ENCODE assay signal across 8 mouse cellular contexts in the genomic region with DNA sequence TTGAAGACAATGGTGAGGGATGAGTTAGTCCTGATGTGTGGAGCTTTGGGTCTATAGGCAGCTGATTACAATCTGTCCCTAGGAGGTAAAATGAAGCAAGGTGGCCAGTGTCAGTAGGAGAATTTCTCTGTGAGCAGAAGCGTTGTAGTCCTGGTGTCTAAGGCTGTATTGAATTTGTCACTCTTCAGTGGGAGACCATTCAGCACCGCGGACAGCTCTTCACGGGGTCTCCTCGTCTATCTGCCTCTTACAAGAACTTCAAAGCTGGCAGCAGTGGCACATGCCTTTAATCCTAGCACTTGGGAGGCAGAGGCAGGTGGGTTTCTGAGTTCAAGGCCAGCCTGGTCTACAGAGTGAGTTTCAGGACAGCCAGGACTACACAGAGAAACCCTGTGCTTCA.
DNase-seq lines count a peak whose midpoint lies in the region; ATAC-seq and TF ChIP-seq lines count a peak whose summit lies in the region.
"Not testable (repeated sequence)": the region's sequence is repeated elsewhere in the genome, so short reads cannot be mapped to it uniquely, and the experiment has no call there.

No protein-coding gene starts in this region.

- not testable (repeated sequence) for H3K4me3 ChIP-seq in ES-E14 (ENCODE audit: insufficient read depth in 1 of 2, low read depth in 1 of 2, low read length in 2 of 2, poor library complexity in 1 of 2, severe bottlenecking in 1 of 2); heart, embryonic 10.5 days; kidney, postnatal 0 days (replicated peaks; ENCODE audit: low read depth, low read length); liver, postnatal 0 days (ENCODE audit: low read depth, low read length)

- not testable (repeated sequence) for H3K4me1 ChIP-seq in ES-E14 (ENCODE audit: control insufficient read depth in 2 of 2, insufficient read depth in 2 of 2, low read length in 2 of 2, poor library complexity in 1 of 2); heart, embryonic 10.5 days; kidney, postnatal 0 days (replicated peaks; ENCODE audit: insufficient read depth, low read length); liver, postnatal 0 days (ENCODE audit: insufficient read depth)

- 9% methylated on average over 5 of the region's 5 CpGs for WGBS in heart, embryonic 10.5 days
- WGBS in kidney, postnatal 0 days = 9% methylated on average over 5 of the region's 5 CpGs
- 19% methylated on average over 5 of the region's 5 CpGs for WGBS in liver, postnatal 0 days (ENCODE audit: insufficient replicate concordance)

- not testable (repeated sequence) for H3K9me3 ChIP-seq in ES-E14 (ENCODE audit: control insufficient read depth, insufficient read depth, low read depth, low read length); heart, embryonic 10.5 days; kidney, postnatal 0 days (replicated peaks; ENCODE audit: low read length); liver, postnatal 0 days (ENCODE audit: low read length)

- ATAC-seq in kidney, postnatal 0 days (replicated peaks; ENCODE audit: low FRiP score, low read depth) = 0 out of 2 replicates have a peak, but pooled peaks have one; percentile 46
- ATAC-seq in liver, postnatal 0 days = not testable (repeated sequence)

- peak; percentile 61 for DNase-seq in ES-E14 (ENCODE audit: low read depth, low spot score)
- DNase-seq in adrenal gland, postnatal 25 days = peak; percentile 48
- peak; percentile 63 for DNase-seq in embryo, embryonic 11.5 days (ENCODE audit: low read depth, low spot score)
- DNase-seq in heart, embryonic 10.5 days (ENCODE audit: low spot score) = peak; percentile 88
- DNase-seq in kidney, postnatal 0 days (ENCODE audit: low spot score) = peak; percentile 84
- DNase-seq in liver, postnatal 0 days = peak; percentile 27
- DNase-seq in neural tube, embryonic 10.5 days (ENCODE audit: extremely low spot score, low spot score) = peak; percentile 66
- DNase-seq in urinary bladder, postnatal 14 days (ENCODE audit: low spot score) = peak; percentile 17

- H3K27ac ChIP-seq in ES-E14 (ENCODE audit: insufficient read depth, low read depth, low read length, poor library complexity, severe bottlenecking); heart, embryonic 10.5 days; kidney, postnatal 0 days; liver, postnatal 0 days (ENCODE audit: low read depth): not testable (repeated sequence)

- not testable (repeated sequence) for H3K27me3 ChIP-seq in heart, embryonic 10.5 days (ENCODE audit: insufficient read depth, poor library complexity, severe bottlenecking); kidney, postnatal 0 days (ENCODE audit: insufficient read depth, low read length); liver, postnatal 0 days (ENCODE audit: insufficient read depth, low read length)

- not testable (repeated sequence) for H3K4me2 ChIP-seq in kidney, postnatal 0 days (ENCODE audit: low read length); liver, postnatal 0 days (ENCODE audit: low read depth, low read length)

- TF ChIP-seq EP300 in liver, postnatal 0 days (IDR thresholded peaks at IDR 0.05; ENCODE audit: low read depth) = not testable (repeated sequence)

- in situ Hi-C loops in ES-E14 (cut with MboI; ENCODE audit: low sequenced_read_pairs in 2 of 2, unreplicated experiment in 2 of 2) = not testable (repeated sequence)

- not testable (repeated sequence) for TF ChIP-seq CTCF in kidney, postnatal 0 days (IDR thresholded peaks at IDR 0.05; ENCODE audit: low read depth); liver, postnatal 0 days (IDR thresholded peaks at IDR 0.05; ENCODE audit: low read depth)

- not testable (repeated sequence) for H3K36me3 ChIP-seq in ES-E14 (ENCODE audit: control insufficient read depth, insufficient read depth, low read length, poor library complexity, severe bottlenecking); heart, embryonic 10.5 days; kidney, postnatal 0 days (ENCODE audit: insufficient read depth, low read length); liver, postnatal 0 days (replicated peaks; ENCODE audit: insufficient read depth, low read length)

- H3K9ac ChIP-seq in ES-E14 (ENCODE audit: insufficient read depth, low read depth, low read length, poor library complexity, severe bottlenecking); kidney, postnatal 0 days (ENCODE audit: low read depth, low read length); liver, postnatal 0 days (replicated peaks): not testable (repeated sequence)

Comparison
In these comparisons a context has a peak if more than half of its experiments do, and no peak if none do; other contexts are left out.
1. DNase-seq: peak in every context shown above with its lines; median percentile 88 in heart, embryonic 10.5 days; 84 in kidney, postnatal 0 days; 66 in neural tube, embryonic 10.5 days; 63 in embryo, embryonic 11.5 days; 61 in ES-E14; 48 in adrenal gland, postnatal 25 days; 27 in liver, postnatal 0 days; 17 in urinary bladder, postnatal 14 days.